Mouse (Mus musculus): ENCODE results near the gene A530016L24Rik. TPM values are rescaled to one million over a fixed set of nuclear protein-coding genes. Genes with fewer than 3 reads are reported as not detected.

Gene A530016L24Rik
- polyA plus RNA-seq (2014; fragmentation: Illumina TruSeq; extraction: RNeasy Lipid Tissue Mini Kit (QIAGEN cat#74804); ENCODE audit: low replicate concordance) = not detected

GRCm38 (mm10) chr12:112489134-112489533 lies at the start of gene A530016L24Rik:
Gene A530016L24Rik (plus strand): TSS chr12:112489448.

DNA sequence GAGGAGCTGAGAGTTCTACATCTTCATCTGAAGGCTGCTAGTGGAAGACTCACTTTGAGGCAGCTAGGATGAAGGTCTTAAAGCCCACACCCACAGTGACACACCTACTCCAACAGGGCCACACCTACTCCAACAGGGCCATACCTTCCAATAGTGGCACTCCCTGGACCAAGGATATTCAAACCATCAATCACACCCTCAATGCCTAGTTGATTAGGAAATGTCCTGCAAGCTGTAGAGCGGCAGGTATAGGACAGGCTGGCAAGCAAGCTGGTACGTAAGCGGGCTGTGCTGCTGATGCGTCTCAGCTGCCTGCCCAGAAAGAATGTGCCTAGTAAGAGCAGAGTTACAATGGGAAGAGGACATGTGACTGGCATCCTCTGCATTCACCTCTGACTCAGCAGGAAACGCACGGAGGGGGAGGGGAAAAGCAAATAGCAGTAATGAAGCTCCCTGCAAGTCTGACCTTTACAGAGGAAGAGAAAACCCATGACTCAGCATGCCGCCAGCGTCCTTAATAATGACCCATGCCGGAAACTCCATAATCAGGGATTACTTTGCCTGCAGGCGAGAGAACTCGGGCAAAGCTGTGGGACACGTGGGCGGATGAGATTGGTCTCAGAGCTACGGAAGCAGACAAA lies 27.6 kb downstream of the A530016L24Rik start, which contains the start of gene Tmem179:
Tmem179 (minus strand) TSS at position 51 of the 641 bp plus-strand sequence.

Other genes starting within 250 kb of the A530016L24Rik start
- not detected for gene Tmem179, start 27.3 kb downstream of the A530016L24Rik start, polyA plus RNA-seq (2014; fragmentation: Illumina TruSeq; extraction: RNeasy Lipid Tissue Mini Kit (QIAGEN cat#74804); ENCODE audit: low replicate concordance)
- not detected for gene Inf2, start 99.3 kb downstream of the A530016L24Rik start, polyA plus RNA-seq (2014; fragmentation: Illumina TruSeq; extraction: RNeasy Lipid Tissue Mini Kit (QIAGEN cat#74804); ENCODE audit: low replicate concordance)
- gene Adssl1, start 130.6 kb downstream of the A530016L24Rik start, polyA plus RNA-seq (2014; fragmentation: Illumina TruSeq; extraction: RNeasy Lipid Tissue Mini Kit (QIAGEN cat#74804); ENCODE audit: low replicate concordance) = not detected
- not detected for gene Siva1, start 155.2 kb downstream of the A530016L24Rik start, polyA plus RNA-seq (2014; fragmentation: Illumina TruSeq; extraction: RNeasy Lipid Tissue Mini Kit (QIAGEN cat#74804); ENCODE audit: low replicate concordance)
- 3.2 TPM for gene Akt1, start 185.4 kb downstream of the A530016L24Rik start, polyA plus RNA-seq (2014; fragmentation: Illumina TruSeq; extraction: RNeasy Lipid Tissue Mini Kit (QIAGEN cat#74804); ENCODE audit: low replicate concordance)
- gene Zbtb42, start 189.4 kb downstream of the A530016L24Rik start, polyA plus RNA-seq (2014; fragmentation: Illumina TruSeq; extraction: RNeasy Lipid Tissue Mini Kit (QIAGEN cat#74804); ENCODE audit: low replicate concordance) = 0.56 TPM
- gene Cep170b, start 231.0 kb downstream of the A530016L24Rik start, polyA plus RNA-seq (2014; fragmentation: Illumina TruSeq; extraction: RNeasy Lipid Tissue Mini Kit (QIAGEN cat#74804); ENCODE audit: low replicate concordance) = 7.2 TPM

Measured in small intestine, adult 10 weeks (tissue).